In genomic region chr6:34729449-34730151, GRCm38 (mm10) we compare ENCODE assay signal across 16 mouse cellular contexts. TPM values are rescaled to one million over a fixed set of nuclear protein-coding genes. Genes with fewer than 3 reads are reported as not detected.
A peak's percentile ranks its signal among the peaks of the same experiment; 100 is the strongest.
DNase-seq lines count a peak whose midpoint lies in the region; ATAC-seq and TF ChIP-seq lines count a peak whose summit lies in the region.
"Had no signal": no experiment of that assay in that cellular context is flagged by ENCODE, and none has a peak within 500 bp of the region (broad histone marks: within the 10 kb centered on the region; RNA-seq: fewer than 3 reads in every experiment).

No protein-coding gene starts in this region.

- peak overlapping the region; percentile 58 for H3K27ac ChIP-seq in heart, embryonic 15.5 days
- peak overlapping the region; percentile 42; the same call in 1 of the 2 replicates for H3K27ac ChIP-seq in lung, embryonic 15.5 days
- peak overlapping the region; percentile 19 for H3K27ac ChIP-seq in intestine, embryonic 16.5 days (ENCODE audit: low read length)
- H3K27ac ChIP-seq in stomach, embryonic 15.5 days: peak overlapping the region; percentile 53; the same call in 1 of the 2 replicates
- H3K27ac ChIP-seq: hindbrain, embryonic 13.5 days; liver, embryonic 15.5 days; midbrain, embryonic 12.5 days had no signal

- WGBS in heart, embryonic 15.5 days: 48% methylated on average over 8 of the region's 8 CpGs
- 38% methylated on average over 8 of the region's 8 CpGs for WGBS in lung, embryonic 15.5 days
- WGBS in lung, adult 2 months: 28% methylated on average over 8 of the region's 8 CpGs
- 63% methylated on average over 8 of the region's 8 CpGs for WGBS in intestine, embryonic 16.5 days
- WGBS in stomach, embryonic 15.5 days: 51% methylated on average over 8 of the region's 8 CpGs

- no peaks in the 10 kb centered on the region for H3K27me3 ChIP-seq in heart, embryonic 15.5 days
- H3K27me3 ChIP-seq in lung, embryonic 15.5 days: no peaks in the 10 kb centered on the region
- H3K27me3 ChIP-seq in intestine, embryonic 16.5 days (replicated peaks; ENCODE audit: control insufficient read depth, insufficient read depth, low read length): no peaks in the 10 kb centered on the region
- no peaks in the 10 kb centered on the region for H3K27me3 ChIP-seq in stomach, embryonic 15.5 days (replicated peaks)
- H3K27me3 ChIP-seq: hindbrain, embryonic 13.5 days; liver, embryonic 15.5 days; midbrain, embryonic 12.5 days had no signal

- H3K4me3 ChIP-seq in heart, embryonic 15.5 days: no peak overlapping the region
- no peak overlapping the region for H3K4me3 ChIP-seq in lung, embryonic 15.5 days
- no peak overlapping the region for H3K4me3 ChIP-seq in lung, adult 2 months (replicated peaks; ENCODE audit: extremely low read depth, low read depth, low read length)
- no peak overlapping the region for H3K4me3 ChIP-seq in intestine, embryonic 16.5 days (ENCODE audit: low read length)
- H3K4me3 ChIP-seq in stomach, embryonic 15.5 days (replicated peaks): no peak overlapping the region
- H3K4me3 ChIP-seq: hindbrain, embryonic 13.5 days; liver, embryonic 15.5 days; midbrain, embryonic 12.5 days had no signal

- intact Hi-C loops in heart, postnatal 10 days (cut with DNase I): no loop called here

- no peak overlapping the region for H3K9ac ChIP-seq in heart, embryonic 15.5 days
- H3K9ac ChIP-seq in lung, embryonic 15.5 days: no peak overlapping the region
- H3K9ac ChIP-seq in intestine, embryonic 16.5 days (ENCODE audit: low read depth, low read length): no peak overlapping the region
- no peak overlapping the region for H3K9ac ChIP-seq in stomach, embryonic 15.5 days
- H3K9ac ChIP-seq: hindbrain, embryonic 13.5 days; liver, embryonic 15.5 days; midbrain, embryonic 12.5 days had no signal

- TF ChIP-seq POLR2A in lung, adult 2 months (IDR thresholded peaks at IDR 0.05; ENCODE audit: borderline replicate concordance, extremely low read depth, low read depth, low read length): no peak

- no peak for ATAC-seq in heart, embryonic 15.5 days (replicated peaks; ENCODE audit: insufficient number of reproducible peaks, insufficient read depth, low FRiP score, low read depth)
- no peak for ATAC-seq in lung, embryonic 15.5 days (ENCODE audit: borderline replicate concordance, extremely low read depth, low FRiP score, low TSS enrichment)
- ATAC-seq in intestine, embryonic 16.5 days: no peak
- no peak for ATAC-seq in stomach, embryonic 15.5 days (ENCODE audit: insufficient read depth, low FRiP score, low read depth)
- ATAC-seq: forebrain, embryonic 14.5 days had no signal

- no peak for TF ChIP-seq CTCF in lung, adult 2 months (IDR thresholded peaks at IDR 0.05; ENCODE audit: insufficient read depth, low read length)

- no peaks in the 10 kb centered on the region for H3K9me3 ChIP-seq in heart, embryonic 15.5 days (replicated peaks)
- H3K9me3 ChIP-seq in lung, embryonic 15.5 days: no peaks in the 10 kb centered on the region
- no peaks in the 10 kb centered on the region for H3K9me3 ChIP-seq in intestine, embryonic 16.5 days (ENCODE audit: control insufficient read depth, low read length)
- H3K9me3 ChIP-seq in stomach, embryonic 15.5 days: no peaks in the 10 kb centered on the region
- H3K9me3 ChIP-seq: hindbrain, embryonic 13.5 days; liver, embryonic 15.5 days; midbrain, embryonic 12.5 days had no signal

- 0 out of 2 replicates have a peak, but pooled peaks cover 2% of the 10 kb centered on the region for H3K36me3 ChIP-seq in heart, embryonic 15.5 days
- H3K36me3 ChIP-seq in lung, embryonic 15.5 days: no peaks in the 10 kb centered on the region
- H3K36me3 ChIP-seq in intestine, embryonic 16.5 days (ENCODE audit: control insufficient read depth, insufficient read depth, low read length): no peaks in the 10 kb centered on the region
- no peaks in the 10 kb centered on the region for H3K36me3 ChIP-seq in stomach, embryonic 15.5 days
- H3K36me3 ChIP-seq: hindbrain, embryonic 13.5 days; liver, embryonic 15.5 days; midbrain, embryonic 12.5 days had no signal

- no peak for DNase-seq in heart, postnatal 10 days
- no peak for DNase-seq in lung, adult 2 months
- no peak for DNase-seq in gastrocnemius, postnatal 4 days (ENCODE audit: low spot score in 2 of 2)
- DNase-seq: adrenal gland, postnatal 25 days; cerebellum, postnatal 14 days; kidney, adult 2 months; layer of hippocampus, adult 9-11 months; right cerebral cortex, postnatal 14 days had no signal

- H3K4me1 ChIP-seq in heart, embryonic 15.5 days (replicated peaks): peaks cover 33% of the 10 kb centered on the region
- peaks cover 36% of the 10 kb centered on the region for H3K4me1 ChIP-seq in lung, embryonic 15.5 days
- peaks cover 11% of the 10 kb centered on the region; the same call in 1 of the 2 replicates for H3K4me1 ChIP-seq in lung, adult 2 months (ENCODE audit: control insufficient read depth, insufficient read depth, low read length)
- peaks cover 17% of the 10 kb centered on the region for H3K4me1 ChIP-seq in intestine, embryonic 16.5 days (ENCODE audit: control insufficient read depth, insufficient read depth, low read length)
- peaks cover 3% of the 10 kb centered on the region; the same call in 1 of the 2 replicates for H3K4me1 ChIP-seq in stomach, embryonic 15.5 days

- no peak overlapping the region for H3K4me2 ChIP-seq in heart, embryonic 15.5 days
- no peak overlapping the region for H3K4me2 ChIP-seq in lung, embryonic 15.5 days
- H3K4me2 ChIP-seq in intestine, embryonic 16.5 days (ENCODE audit: low read depth, low read length): no peak overlapping the region
- H3K4me2 ChIP-seq in stomach, embryonic 15.5 days: no peak overlapping the region
- H3K4me2 ChIP-seq: hindbrain, embryonic 13.5 days; liver, embryonic 15.5 days; midbrain, embryonic 12.5 days had no signal

RNA-seq across cellular contexts. Expression of gene Agbl3, which starts 50.6 kb away (rescaled TPM):
- polyA plus RNA-seq in heart, embryonic 15.5 days (2015; fragmentation: Nextera tagmentation; extraction: Ambion mirVana): 4.2 and 5.2 TPM in 2 replicates
- total RNA-seq in heart, postnatal 10 days (2021): 1 to 10 TPM; 6.9 to 8.2 TPM
- polyA plus RNA-seq in lung, embryonic 15.5 days (2015; fragmentation: Nextera tagmentation; extraction: Ambion mirVana): 9.2 and 11.4 TPM in 2 replicates
- 3.8 and 5.1 TPM in 2 replicates for polyA plus RNA-seq in lung, adult 2 months (2012; rRNA removed)
- 3.0 and 3.4 TPM in 2 replicates for polyA plus RNA-seq in intestine, embryonic 16.5 days (2015; fragmentation: Nextera tagmentation; extraction: Ambion mirVana)
- polyA plus RNA-seq in stomach, embryonic 15.5 days (2015; fragmentation: Nextera tagmentation; extraction: Ambion mirVana): 6.6 and 6.9 TPM in 2 replicates
- 1 to 10 TPM; 7.4 to 8.5 TPM for total RNA-seq in gastrocnemius, postnatal 4 days (2021)
